Mouse (Mus musculus) forebrain, embryonic 13.5 days (tissue): ENCODE data around the gene Kansl1. TPM values are rescaled to one million over a fixed set of nuclear protein-coding genes. Genes with fewer than 3 reads are reported as not detected.
A peak's percentile ranks its signal among the peaks of the same experiment; 100 is the strongest.

Experiments
- ATAC-seq: fragments of 200-750 bp; cut with Nextera tagmentation; 2 replicates; pipeline ENCODE4 v1.8.0; 2017
- H3K27ac ChIP-seq: fragments of 300-500 bp; sonication (generic); 2 replicates; pipeline ENCODE4 v1.5.1; 2015; ENCODE audit warnings: inconsistent platforms, mild to moderate bottlenecking, moderate library complexity
- H3K27me3 ChIP-seq: fragments of 300-500 bp; sonication (generic); 2 replicates; pipeline ENCODE4 v1.6.1; 2015; ENCODE audit warnings: mild to moderate bottlenecking, inconsistent platforms
- H3K36me3 ChIP-seq: fragments of 300-500 bp; sonication (generic); 2 replicates; pipeline ENCODE4 v1.6.1; 2015; ENCODE audit warnings: mild to moderate bottlenecking, inconsistent platforms; ENCODE audit not compliant: poor library complexity, severe bottlenecking
- H3K4me1 ChIP-seq: fragments of 300-500 bp; sonication (generic); 2 replicates; pipeline ENCODE4 v1.6.1; 2015; ENCODE audit warnings: inconsistent platforms
- H3K4me2 ChIP-seq: fragments of 300-500 bp; sonication (generic); 2 replicates; pipeline ENCODE4 v1.6.1; 2015; ENCODE audit warnings: inconsistent platforms, mild to moderate bottlenecking, moderate library complexity
- H3K4me3 ChIP-seq: fragments of 300-500 bp; sonication (generic); 2 replicates; pipeline ENCODE4 v1.5.1; 2015; ENCODE audit warnings: mild to moderate bottlenecking, inconsistent platforms
- H3K9ac ChIP-seq: fragments of 300-500 bp; sonication (generic); 2 replicates; pipeline ENCODE4 v1.6.1; 2015; ENCODE audit warnings: mild to moderate bottlenecking, inconsistent platforms
- H3K9me3 ChIP-seq: fragments of 300-500 bp; sonication (generic); replicated peaks from 2 replicates; pipeline ENCODE4 v1.6.1; 2016; ENCODE audit warnings: inconsistent platforms
- WGBS: fragments of 180-500 bp; shearing (Covaris S2); methylation state at CpG from one replicate; pipeline ENCODE4 v1.1.7; 2015; 5-methylcytosine and 5-hydroxymethylcytosine counted together
- polyA plus RNA-seq: library from polyadenylated mRNA; unstranded; fragments of >200 nt; fragmentation: Nextera tagmentation; extraction: Ambion mirVana; gene quantifications from 2 replicates; pipeline ENCODE4 v1.2.1, GENCODE M21; 2015

Gene Kansl1
- 26.1 and 29.3 TPM in 2 replicates for polyA plus RNA-seq

DNA sequence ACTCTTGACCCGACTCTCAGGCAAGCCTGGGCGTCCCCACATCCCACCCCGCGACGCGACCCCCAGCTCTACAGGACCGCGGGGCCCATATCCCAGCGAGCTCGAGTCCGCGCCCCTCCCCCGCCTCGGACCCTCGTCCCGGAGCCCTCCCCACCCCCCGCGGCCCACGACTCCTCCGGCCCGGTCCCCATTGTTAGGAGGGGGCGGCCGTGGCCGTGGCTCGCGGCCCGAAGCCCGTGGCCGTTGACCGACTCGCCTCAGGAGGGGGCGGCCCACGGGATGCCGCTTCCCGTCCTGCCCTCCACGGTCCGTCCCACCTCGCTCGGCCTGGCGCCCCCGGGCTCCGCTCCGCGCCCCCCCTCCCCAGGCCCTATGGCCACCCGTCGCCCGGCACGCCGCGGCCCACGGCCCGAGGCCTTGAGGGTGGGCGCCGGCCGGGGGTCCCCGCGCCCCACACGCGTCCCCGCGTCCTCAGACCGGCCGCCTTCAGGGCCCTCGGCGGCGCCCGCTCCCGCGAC, at the start of gene Kansl1:
Gene Kansl1 (minus strand): TSS at position 111 of the 518 bp plus-strand sequence.
- Histone ChIP-seq H3K27ac (0 out of 2 replicates have a peak within 1 kb of the TSS, but pooled peaks have one; percentile 38), H3K4me2 (peak within 1 kb of the TSS; percentile 80), H3K9ac (peak within 1 kb of the TSS; percentile 96), H3K36me3 (peaks cover 10% of the 10 kb centered on the region; the same call in 1 of the 2 replicates), H3K9me3 (no peaks in the 10 kb centered on the region), H3K4me1 (peaks cover 21% of the 10 kb centered on the region), H3K4me3 (peak within 1 kb of the TSS; percentile 98), H3K27me3 (no peaks in the 10 kb centered on the region)
- peak; percentile 79 for ATAC-seq
- 0% methylated on average over 39 of the region's 69 CpGs for WGBS

DNA sequence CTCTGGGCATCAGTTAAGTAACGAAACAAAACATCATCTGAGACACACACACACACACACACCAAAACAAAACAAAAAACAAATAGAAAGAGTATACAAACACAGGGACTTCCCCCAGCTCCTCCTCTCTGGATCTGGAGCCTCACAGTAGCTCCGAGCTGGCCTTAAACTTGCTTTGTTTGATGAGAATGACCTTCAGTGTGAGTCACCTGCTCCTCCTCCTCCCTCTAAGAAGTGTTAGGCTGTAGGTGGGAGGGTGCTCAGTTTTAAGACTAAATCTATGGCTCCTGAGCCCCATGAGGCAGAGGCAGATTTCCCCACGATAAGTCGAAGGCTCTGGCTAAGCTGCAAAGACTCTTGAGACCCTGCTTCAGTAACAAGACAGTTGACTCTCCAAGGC, 43.8 kb upstream of the Kansl1 start:
- Histone ChIP-seq H3K4me1 (no peaks in the 10 kb centered on the region), H3K4me3 (no peak overlapping the region), H3K27me3 (no peaks in the 10 kb centered on the region), H3K36me3 (peaks cover 88% of the 10 kb centered on the region), H3K4me2 (no peak overlapping the region), H3K9ac (no peak overlapping the region), H3K27ac (no peak overlapping the region), H3K9me3 (no peaks in the 10 kb centered on the region)
- no peak for ATAC-seq
- WGBS: 92% methylated on average over 4 of the region's 4 CpGs

DNA sequence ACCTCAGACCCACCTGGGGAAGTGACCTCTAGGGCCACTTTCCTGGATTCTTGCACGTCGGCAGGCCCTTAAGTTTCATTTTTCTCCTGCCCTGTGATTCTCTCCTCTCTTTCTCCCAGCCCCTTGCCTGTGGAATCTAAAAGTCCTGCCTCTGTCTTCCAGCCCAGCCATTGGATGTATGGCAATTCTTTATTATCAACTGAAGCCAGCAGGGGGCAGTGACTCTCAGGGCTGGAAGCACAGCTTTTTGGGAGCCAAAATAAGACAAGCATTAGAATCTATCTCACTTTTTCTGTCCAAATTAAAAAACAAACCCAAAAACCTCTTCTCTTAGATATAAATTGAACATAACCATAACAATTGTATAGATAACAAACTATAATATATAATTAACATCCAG, 41.9 kb upstream of the Kansl1 start:
- 96% methylated on average over 2 of the region's 2 CpGs for WGBS
- Histone ChIP-seq H3K4me2 (no peak overlapping the region), H3K9ac (no peak overlapping the region), H3K36me3 (peaks cover 88% of the 10 kb centered on the region), H3K4me1 (no peaks in the 10 kb centered on the region), H3K27me3 (no peaks in the 10 kb centered on the region), H3K4me3 (no peak overlapping the region), H3K27ac (no peak overlapping the region), H3K9me3 (no peaks in the 10 kb centered on the region)
- ATAC-seq: no peak

DNA sequence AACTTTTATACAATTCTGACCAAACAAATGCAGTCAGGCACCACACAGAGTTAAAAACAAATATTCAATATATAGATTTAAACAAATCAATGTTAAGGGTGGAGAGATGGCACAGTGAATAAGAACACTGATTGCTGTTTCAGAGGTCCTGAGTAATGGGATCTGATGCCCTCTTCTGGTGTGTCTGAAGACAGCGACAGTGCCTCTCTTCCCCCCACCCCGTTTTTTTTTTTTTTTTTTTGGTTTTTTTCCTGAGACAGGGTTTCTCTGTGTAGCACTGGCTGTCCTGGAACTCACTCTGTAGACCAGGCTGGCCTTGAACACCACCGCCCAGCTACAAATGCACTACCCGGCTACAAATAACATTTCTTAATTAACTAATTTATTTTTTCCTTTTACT, 39.8 kb upstream of the Kansl1 start:
- no peaks in the 10 kb centered on the region for H3K9me3 ChIP-seq
- H3K4me3 ChIP-seq: no peak overlapping the region
- H3K4me2 ChIP-seq: no peak overlapping the region
- H3K27ac ChIP-seq: no peak overlapping the region
- no peaks in the 10 kb centered on the region for H3K27me3 ChIP-seq
- H3K9ac ChIP-seq: no peak overlapping the region
- H3K36me3 ChIP-seq: peaks cover 84% of the 10 kb centered on the region
- no peak for ATAC-seq
- no peaks in the 10 kb centered on the region for H3K4me1 ChIP-seq
- WGBS: 85% methylated on average over 4 of the region's 4 CpGs

DNA sequence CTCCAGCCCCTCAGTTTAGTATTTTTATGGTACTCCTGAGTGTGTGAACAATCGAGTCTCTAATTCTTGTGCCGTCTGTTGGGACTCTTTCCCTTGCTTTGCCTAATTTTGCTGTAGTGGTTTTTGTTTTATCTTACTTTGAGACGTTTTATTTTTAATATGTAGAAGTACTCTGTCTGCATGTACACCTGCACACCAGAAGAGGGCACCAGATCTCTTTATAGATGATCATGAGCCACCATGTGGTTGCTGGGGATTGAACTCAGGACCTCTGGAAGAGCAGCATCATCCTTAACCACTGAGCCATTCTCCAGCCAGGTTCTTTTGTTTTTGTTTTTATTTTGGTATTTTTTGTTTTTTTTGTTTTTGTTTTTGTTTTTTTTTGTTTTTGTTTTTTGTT, 19.6 kb upstream of the Kansl1 start:
- no peaks in the 10 kb centered on the region for H3K27me3 ChIP-seq
- no peak overlapping the region for H3K27ac ChIP-seq
- H3K9ac ChIP-seq: no peak overlapping the region
- H3K9me3 ChIP-seq: no peaks in the 10 kb centered on the region
- H3K4me2 ChIP-seq: no peak overlapping the region
- 78% methylated on average over 3 of the region's 3 CpGs for WGBS
- no peak for ATAC-seq
- no peaks in the 10 kb centered on the region for H3K4me1 ChIP-seq
- no peaks in the 10 kb centered on the region for H3K36me3 ChIP-seq
- no peak overlapping the region for H3K4me3 ChIP-seq

DNA sequence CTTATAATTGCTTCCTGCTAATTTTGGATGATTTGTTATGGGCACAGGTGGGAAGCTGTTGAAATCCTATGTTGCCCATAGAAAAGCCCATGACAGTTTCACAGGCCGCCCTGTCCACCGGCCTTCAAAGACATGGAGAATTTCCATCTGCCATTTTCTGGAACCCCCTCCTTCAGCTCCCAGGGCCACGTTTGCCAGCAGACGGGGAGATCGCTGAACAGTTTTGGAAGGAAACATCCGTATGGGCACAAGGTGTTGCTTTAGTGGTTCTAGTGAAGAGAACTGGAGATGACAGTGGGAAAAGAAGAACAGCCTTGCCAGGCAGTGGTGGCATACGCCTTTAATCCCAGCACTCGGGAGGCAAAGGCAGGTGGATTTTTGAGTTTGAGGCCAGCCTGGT, 13.3 kb upstream of the Kansl1 start:
- H3K4me1 ChIP-seq: no peaks in the 10 kb centered on the region
- no peaks in the 10 kb centered on the region for H3K36me3 ChIP-seq
- H3K27me3 ChIP-seq: no peaks in the 10 kb centered on the region
- no peak overlapping the region for H3K4me3 ChIP-seq
- H3K4me2 ChIP-seq: no peak overlapping the region
- WGBS: 88% methylated on average over 8 of the region's 8 CpGs
- no peak overlapping the region for H3K27ac ChIP-seq
- ATAC-seq: no peak
- no peak overlapping the region for H3K9ac ChIP-seq
- no peaks in the 10 kb centered on the region for H3K9me3 ChIP-seq

DNA sequence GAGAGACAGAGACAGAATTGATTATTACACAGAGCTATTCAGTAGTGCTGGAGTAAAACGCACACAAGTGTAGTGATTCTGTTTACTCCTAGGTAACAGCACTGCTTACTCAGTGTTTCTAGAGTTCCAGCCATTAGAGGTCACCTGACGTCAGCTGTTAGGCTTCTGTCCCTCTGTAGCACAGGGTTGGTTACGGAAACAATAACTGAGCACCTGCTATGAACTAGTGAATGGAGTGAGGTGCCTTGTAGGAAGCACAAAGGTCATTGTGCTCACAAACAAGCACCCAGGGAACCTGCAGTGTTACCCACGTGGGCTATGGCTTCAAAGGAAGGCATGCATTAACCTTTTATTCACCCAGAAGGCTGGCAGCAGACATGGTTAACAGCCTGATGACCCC, 10.8 kb upstream of the Kansl1 start:
- no peaks in the 10 kb centered on the region for H3K36me3 ChIP-seq
- no peaks in the 10 kb centered on the region for H3K27me3 ChIP-seq
- H3K4me2 ChIP-seq: no peak overlapping the region
- H3K27ac ChIP-seq: no peak overlapping the region
- no peaks in the 10 kb centered on the region for H3K4me1 ChIP-seq
- no peak overlapping the region for H3K9ac ChIP-seq
- no peak overlapping the region for H3K4me3 ChIP-seq
- WGBS: 64% methylated on average over 4 of the region's 4 CpGs
- no peak for ATAC-seq
- no peaks in the 10 kb centered on the region for H3K9me3 ChIP-seq

DNA sequence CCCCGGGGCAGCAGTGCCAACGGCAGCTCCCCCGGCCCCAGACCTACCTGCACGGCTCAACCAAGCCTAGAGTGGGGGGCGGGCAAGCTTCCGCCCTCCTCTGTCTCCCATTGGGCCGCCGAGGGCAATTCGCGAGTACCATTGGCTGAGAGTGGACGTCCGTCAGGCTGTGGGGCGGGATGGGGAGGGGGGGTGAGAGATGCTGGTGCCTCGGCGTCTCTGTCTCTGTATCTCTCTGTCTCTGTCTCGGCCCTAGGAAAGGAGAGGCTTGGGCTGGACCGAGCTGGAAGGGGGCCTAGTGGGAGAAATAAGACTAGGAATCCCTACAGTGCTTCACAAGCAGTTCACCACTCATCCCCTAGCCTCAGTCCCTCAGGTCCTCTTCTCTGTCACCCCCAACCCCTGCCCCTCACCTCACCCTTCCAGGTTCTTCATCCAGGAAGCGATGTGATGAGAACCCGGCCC, 742 bp upstream of the Kansl1 start:
- peaks cover 8% of the 10 kb centered on the region; the same call in 1 of the 2 replicates for H3K36me3 ChIP-seq
- peak overlapping the region; percentile 80 for H3K4me2 ChIP-seq
- WGBS: under 1% methylated on average over 16 of the region's 19 CpGs
- H3K4me3 ChIP-seq: peak overlapping the region; percentile 98
- no peaks in the 10 kb centered on the region for H3K9me3 ChIP-seq
- H3K27ac ChIP-seq: no peak overlapping the region
- ATAC-seq: peak; percentile 100
- H3K27me3 ChIP-seq: no peaks in the 10 kb centered on the region
- H3K4me1 ChIP-seq: peaks cover 21% of the 10 kb centered on the region
- H3K9ac ChIP-seq: peak overlapping the region; percentile 96

DNA sequence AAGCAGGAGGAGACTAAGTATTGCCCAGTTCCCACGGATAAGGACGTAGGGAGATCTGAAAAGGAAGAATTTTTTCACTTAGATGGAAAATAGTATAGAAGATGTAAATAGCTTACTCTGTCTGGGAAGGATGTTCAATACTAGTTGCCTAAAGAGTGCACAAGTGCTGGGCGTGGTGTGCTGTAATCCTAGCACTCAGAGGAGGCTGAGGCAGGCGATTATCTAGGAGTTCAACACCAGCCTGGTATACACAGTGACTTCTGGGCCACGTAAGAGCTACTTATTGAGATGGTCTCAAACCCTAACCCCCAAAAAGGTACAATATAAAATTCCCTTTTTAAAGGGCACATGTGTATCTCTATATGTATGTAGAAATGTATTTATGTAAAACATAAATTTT, 963 bp downstream of the Kansl1 start:
- Histone ChIP-seq H3K4me2 (peak overlapping the region; percentile 34), H3K9me3 (no peaks in the 10 kb centered on the region), H3K4me1 (peaks cover 21% of the 10 kb centered on the region), H3K27ac (no peak overlapping the region), H3K36me3 (peaks cover 10% of the 10 kb centered on the region; the same call in 1 of the 2 replicates), H3K4me3 (no peak overlapping the region), H3K27me3 (no peaks in the 10 kb centered on the region), H3K9ac (no peak overlapping the region)
- ATAC-seq: no peak
- WGBS: 77% methylated on average over 5 of the region's 5 CpGs

DNA sequence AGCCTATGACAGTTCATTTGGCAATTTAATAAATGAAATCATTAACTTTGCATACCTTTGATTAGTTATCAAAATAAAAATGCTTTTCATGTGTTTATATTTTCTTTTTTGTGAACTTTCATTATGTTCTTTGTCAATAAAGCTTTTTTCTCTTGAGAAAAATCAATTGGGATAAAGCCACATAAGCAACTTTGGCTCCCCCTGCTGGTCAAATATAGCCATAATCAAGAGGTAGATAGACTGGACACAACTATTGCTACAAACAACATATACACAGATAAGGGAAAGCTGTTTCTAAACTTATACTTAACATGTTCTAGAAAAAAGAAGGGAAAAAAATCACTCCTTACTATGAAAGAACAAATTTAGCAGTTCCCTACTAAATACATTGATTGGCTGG, 7.1 kb downstream of the Kansl1 start:
- no peaks in the 10 kb centered on the region for H3K27me3 ChIP-seq
- no peak overlapping the region for H3K27ac ChIP-seq
- no peak overlapping the region for H3K4me3 ChIP-seq
- H3K4me1 ChIP-seq: peaks cover 1% of the 10 kb centered on the region
- H3K36me3 ChIP-seq: peaks cover 15% of the 10 kb centered on the region; the same call in 1 of the 2 replicates
- ATAC-seq: no peak
- no peak overlapping the region for H3K4me2 ChIP-seq
- H3K9me3 ChIP-seq: no peaks in the 10 kb centered on the region
- H3K9ac ChIP-seq: no peak overlapping the region

DNA sequence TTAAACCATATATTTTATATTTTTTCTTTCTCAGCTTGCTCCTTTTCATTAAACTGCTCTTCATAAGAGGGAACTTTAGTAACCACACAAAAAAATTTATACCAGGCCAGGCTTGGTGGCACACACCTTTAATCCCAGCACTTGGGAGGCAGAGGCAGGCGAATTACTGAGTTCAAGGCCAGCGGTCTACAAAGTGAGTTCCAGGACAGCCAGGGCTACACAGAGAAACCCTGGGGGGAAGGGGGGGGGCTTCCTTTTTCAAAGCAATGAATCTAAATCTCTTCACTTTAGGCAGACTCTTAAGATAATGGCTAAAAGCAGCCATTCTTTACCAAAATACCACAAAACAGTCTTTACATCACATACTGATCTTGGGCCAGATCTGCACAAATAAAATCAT, 9.0 kb downstream of the Kansl1 start:
- Histone ChIP-seq H3K4me2 (no peak overlapping the region), H3K9ac (no peak overlapping the region), H3K9me3 (no peaks in the 10 kb centered on the region), H3K27ac (no peak overlapping the region), H3K4me1 (no peaks in the 10 kb centered on the region), H3K4me3 (no peak overlapping the region), H3K36me3 (peaks cover 9% of the 10 kb centered on the region; the same call in 1 of the 2 replicates), H3K27me3 (no peaks in the 10 kb centered on the region)
- ATAC-seq: no peak
- 90% methylated on average over 2 of the region's 2 CpGs for WGBS

DNA sequence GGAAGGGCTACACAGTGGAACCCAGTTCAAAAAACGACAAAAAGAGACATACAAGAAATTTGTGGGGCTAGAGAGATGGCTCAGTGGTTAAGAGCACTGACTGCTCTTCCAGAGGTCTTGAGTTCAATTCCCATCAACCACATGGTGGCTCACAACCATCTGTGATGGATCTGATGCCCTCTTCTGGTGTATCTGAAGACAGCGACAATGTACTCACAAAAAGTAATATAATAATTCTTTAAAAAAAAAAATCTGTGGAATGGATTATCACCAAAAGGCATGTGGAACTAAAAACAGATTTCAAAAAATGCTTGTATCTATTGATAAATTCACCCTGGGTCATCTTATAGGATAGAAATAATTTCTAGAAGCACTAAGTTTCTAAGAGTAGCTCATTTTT, 10.2 kb downstream of the Kansl1 start:
- no peak for ATAC-seq
- Histone ChIP-seq H3K4me2 (no peak overlapping the region), H3K36me3 (peaks cover 4% of the 10 kb centered on the region; the same call in 1 of the 2 replicates), H3K9ac (no peak overlapping the region), H3K27me3 (no peaks in the 10 kb centered on the region), H3K4me3 (no peak overlapping the region), H3K4me1 (no peaks in the 10 kb centered on the region), H3K9me3 (no peaks in the 10 kb centered on the region), H3K27ac (no peak overlapping the region)
- 80% methylated on average over 2 of the region's 2 CpGs for WGBS

DNA sequence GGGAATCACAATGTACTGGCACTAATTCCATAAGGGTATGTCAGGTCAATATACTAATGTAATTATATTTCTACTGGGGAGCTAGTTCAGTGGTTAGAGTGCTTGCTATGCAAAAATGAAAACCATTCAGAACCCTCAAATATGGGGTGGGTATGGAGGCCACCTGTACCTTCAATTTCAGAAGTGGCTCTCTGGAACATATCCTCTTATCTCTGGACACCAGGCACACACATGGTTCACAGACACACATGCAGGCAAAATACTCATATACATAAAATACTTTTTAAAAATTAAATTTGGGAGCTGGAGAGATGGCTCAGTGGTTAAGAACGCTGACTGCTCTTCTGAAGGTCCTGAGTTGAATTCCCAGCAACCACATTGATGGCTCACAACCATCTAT, 16.0 kb downstream of the Kansl1 start:
- Histone ChIP-seq H3K4me1 (no peaks in the 10 kb centered on the region), H3K36me3 (no peaks in the 10 kb centered on the region), H3K27me3 (no peaks in the 10 kb centered on the region), H3K4me3 (no peak overlapping the region), H3K9me3 (no peaks in the 10 kb centered on the region), H3K9ac (no peak overlapping the region), H3K4me2 (no peak overlapping the region), H3K27ac (no peak overlapping the region)
- WGBS: 95% methylated on average over 1 of the region's 1 CpGs
- no peak for ATAC-seq
